32 mouse cellular contexts compared by ENCODE assay signal in the genomic region with DNA sequence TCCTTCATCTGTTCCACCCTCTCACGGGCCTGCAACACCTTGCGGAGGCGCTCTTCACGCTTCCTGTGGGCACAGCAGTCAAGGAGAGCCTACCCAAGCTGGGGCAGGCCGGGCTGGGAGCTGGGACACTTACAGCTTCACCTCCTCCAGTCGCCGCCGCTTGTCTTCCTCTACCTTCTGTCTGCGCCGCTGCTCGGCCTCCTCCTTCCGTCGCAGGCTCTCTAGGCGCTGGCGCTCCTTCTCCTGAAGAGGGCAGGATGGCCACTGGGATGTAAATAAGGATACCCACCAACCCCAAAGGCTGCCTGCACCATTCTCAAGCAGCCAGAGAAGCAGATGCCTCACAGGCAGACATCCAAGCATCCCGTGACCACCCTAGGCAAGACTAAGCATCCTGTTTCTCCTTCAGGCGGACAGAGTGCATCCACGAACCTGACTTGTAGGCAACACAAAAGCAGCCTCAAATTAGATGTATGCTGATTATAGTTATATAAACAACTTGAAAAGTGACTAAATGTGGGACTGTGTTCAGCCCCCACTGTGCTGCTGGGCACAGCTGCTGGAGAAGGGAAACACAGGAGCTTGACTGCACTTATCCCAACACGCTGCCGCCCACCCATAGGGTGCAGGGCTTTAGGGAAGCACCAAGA. TPM values are rescaled to one million over a fixed set of nuclear protein-coding genes. Genes with fewer than 3 reads are reported as not detected.
DNase-seq lines count a peak whose midpoint lies in the region; ATAC-seq lines count a peak whose summit lies in the region.
"Had no signal": no experiment of that assay in that cellular context is flagged by ENCODE, and none has a peak within 500 bp of the region (broad histone marks: within the 10 kb centered on the region; RNA-seq: fewer than 3 reads in every experiment).

No protein-coding gene starts in this region.

- no peak overlapping the region for H3K4me2 ChIP-seq in hindbrain, embryonic 14.5 days (replicated peaks)
- H3K4me2 ChIP-seq in kidney, embryonic 14.5 days (replicated peaks; ENCODE audit: low read depth, low read length) = no peak overlapping the region
- H3K4me2 ChIP-seq: heart, embryonic 12.5 days; hindbrain, embryonic 13.5 days; liver, embryonic 15.5 days; lung, embryonic 15.5 days; midbrain, embryonic 13.5 days had no signal

- H3K9me3 ChIP-seq in hindbrain, embryonic 10.5 days = no peaks in the 10 kb centered on the region; the same call in 1 of the 2 replicates
- H3K9me3 ChIP-seq in hindbrain, embryonic 14.5 days (ENCODE audit: control insufficient read depth, low read length) = no peaks in the 10 kb centered on the region
- H3K9me3 ChIP-seq in kidney, embryonic 14.5 days (ENCODE audit: control insufficient read depth, low read length) = no peaks in the 10 kb centered on the region
- H3K9me3 ChIP-seq: embryonic facial prominence, embryonic 10.5 days; heart, embryonic 12.5 days; hindbrain, embryonic 13.5 days; liver, embryonic 15.5 days; lung, embryonic 15.5 days; megakaryocyte, embryonic 14.5 days; midbrain, embryonic 13.5 days had no signal

- no peak for ATAC-seq in hindbrain, embryonic 14.5 days (ENCODE audit: low FRiP score)
- no peak for ATAC-seq in kidney, embryonic 14.5 days (ENCODE audit: low FRiP score, low TSS enrichment)
- ATAC-seq: CD4-positive, CD25-positive, alpha-beta regulatory T cell, adult 4 months; forebrain, embryonic 16.5 days; inflammation-experienced regulatory T-cells, adult 6 months; midbrain, embryonic 13.5 days had no signal

- WGBS in hindbrain, embryonic 10.5 days = 95% methylated on average over 20 of the region's 20 CpGs
- 94% methylated on average over 20 of the region's 20 CpGs for WGBS in hindbrain, embryonic 14.5 days
- 93% methylated on average over 20 of the region's 20 CpGs for WGBS in kidney, embryonic 14.5 days

- peaks cover 100% of the 10 kb centered on the region for H3K36me3 ChIP-seq in hindbrain, embryonic 10.5 days
- peaks cover 71% of the 10 kb centered on the region for H3K36me3 ChIP-seq in hindbrain, embryonic 14.5 days (replicated peaks; ENCODE audit: control insufficient read depth, insufficient read depth)
- H3K36me3 ChIP-seq in kidney, embryonic 14.5 days (ENCODE audit: control insufficient read depth, insufficient read depth, low read length) = peaks cover 93% of the 10 kb centered on the region

- H3K4me3 ChIP-seq in hindbrain, embryonic 10.5 days = no peak overlapping the region
- H3K4me3 ChIP-seq in hindbrain, embryonic 14.5 days (replicated peaks; ENCODE audit: low read length) = no peak overlapping the region
- H3K4me3 ChIP-seq in kidney, embryonic 14.5 days (ENCODE audit: low read length) = no peak overlapping the region
- H3K4me3 ChIP-seq: embryonic facial prominence, embryonic 10.5 days; heart, embryonic 12.5 days; hindbrain, embryonic 13.5 days; liver, embryonic 15.5 days; lung, embryonic 15.5 days; megakaryocyte, embryonic 14.5 days; midbrain, embryonic 13.5 days had no signal

- no peaks in the 10 kb centered on the region for H3K27me3 ChIP-seq in hindbrain, embryonic 10.5 days (ENCODE audit: insufficient read depth, poor library complexity, severe bottlenecking)
- no peaks in the 10 kb centered on the region for H3K27me3 ChIP-seq in hindbrain, embryonic 14.5 days (ENCODE audit: control insufficient read depth, insufficient read depth, low read length)
- H3K27me3 ChIP-seq in kidney, embryonic 14.5 days (ENCODE audit: control insufficient read depth, insufficient read depth, low read length) = no peaks in the 10 kb centered on the region
- H3K27me3 ChIP-seq: heart, embryonic 12.5 days; hindbrain, embryonic 13.5 days; liver, embryonic 15.5 days; lung, embryonic 15.5 days; megakaryocyte, embryonic 14.5 days; midbrain, embryonic 13.5 days had no signal

- no peak overlapping the region for H3K27ac ChIP-seq in hindbrain, embryonic 10.5 days
- no peak overlapping the region for H3K27ac ChIP-seq in hindbrain, embryonic 14.5 days
- no peak overlapping the region for H3K27ac ChIP-seq in kidney, embryonic 14.5 days (ENCODE audit: low read depth, low read length)
- H3K27ac ChIP-seq: embryonic facial prominence, embryonic 10.5 days; hindbrain, embryonic 13.5 days; kidney, postnatal 0 days; liver, embryonic 15.5 days; lung, embryonic 15.5 days; midbrain, embryonic 13.5 days had no signal

- H3K4me1 ChIP-seq in hindbrain, embryonic 10.5 days (replicated peaks) = no peaks in the 10 kb centered on the region
- H3K4me1 ChIP-seq in hindbrain, embryonic 14.5 days (replicated peaks; ENCODE audit: control insufficient read depth, insufficient read depth, low read length) = no peaks in the 10 kb centered on the region
- no peaks in the 10 kb centered on the region for H3K4me1 ChIP-seq in kidney, embryonic 14.5 days (ENCODE audit: control insufficient read depth, insufficient read depth, low read length)
- H3K4me1 ChIP-seq: embryonic facial prominence, embryonic 10.5 days; heart, embryonic 12.5 days; hindbrain, embryonic 13.5 days; liver, embryonic 15.5 days; lung, embryonic 15.5 days; midbrain, embryonic 13.5 days had no signal

- peak; percentile 1 for DNase-seq in hindbrain, embryonic 10.5 days (ENCODE audit: low spot score)
- no peak for DNase-seq in hindbrain, embryonic 14.5 days (ENCODE audit: low spot score)
- peak; percentile 56 to 61 for DNase-seq in right cerebral cortex, adult 2 months (ENCODE audit: low spot score in 2 of 2)
- no peak for DNase-seq in right cerebral cortex, postnatal 4 days
- peak; percentile 56 to 59 for DNase-seq in left cerebral cortex, adult 9 months (ENCODE audit: low spot score in 2 of 2)
- peak; percentile 64 for DNase-seq in telencephalon, adult 2 months (ENCODE audit: low read depth, low spot score)
- no peak for DNase-seq in cerebellum, postnatal 36 days
- DNase-seq: adrenal gland, postnatal 25 days; cerebellum, adult 9-10 months; heart, postnatal 10 days; kidney, adult 18-20 months; layer of hippocampus, postnatal 36 days; liver; lung, postnatal 36 days; retina, postnatal 1 day; thymus, postnatal 25 days had no signal

- H3K9ac ChIP-seq in hindbrain, embryonic 14.5 days = no peak overlapping the region
- H3K9ac ChIP-seq in kidney, embryonic 14.5 days (ENCODE audit: low read depth, low read length) = no peak overlapping the region
- H3K9ac ChIP-seq: heart, embryonic 12.5 days; hindbrain, embryonic 13.5 days; liver, embryonic 15.5 days; lung, embryonic 15.5 days; midbrain, embryonic 13.5 days had no signal

RNA-seq across cellular contexts. Expression of a gene that starts 21.0 kb away (rescaled TPM):
- 124 and 150 TPM in 2 replicates for polyA plus RNA-seq in hindbrain, embryonic 10.5 days (2016; fragmentation: Nextera tagmentation; extraction: Ambion mirVana)
- polyA plus RNA-seq in hindbrain, embryonic 14.5 days (2014; fragmentation: Nextera tagmentation; extraction: Ambion mirVana) = 18.9 and 22.6 TPM in 2 replicates
- 104 and 112 TPM in 2 replicates for polyA plus RNA-seq in kidney, embryonic 14.5 days (2014; fragmentation: Nextera tagmentation; extraction: Ambion mirVana)

RNA-seq across cellular contexts. Expression of a gene that starts 30.9 kb away (rescaled TPM):
- not detected in 2 replicates for polyA plus RNA-seq in hindbrain, embryonic 10.5 days (2016; fragmentation: Nextera tagmentation; extraction: Ambion mirVana)
- not detected in 2 replicates for polyA plus RNA-seq in hindbrain, embryonic 14.5 days (2014; fragmentation: Nextera tagmentation; extraction: Ambion mirVana)
- not detected in 2 replicates for polyA plus RNA-seq in kidney, embryonic 14.5 days (2014; fragmentation: Nextera tagmentation; extraction: Ambion mirVana)
- polyA plus RNA-seq: CD4-positive, CD25-positive, alpha-beta regulatory T cell, adult 4 months; embryonic facial prominence, embryonic 10.5 days; forebrain, embryonic 16.5 days; gonadal fat pad, adult 2 months; heart, embryonic 12.5 days; hindbrain, embryonic 13.5 days; inflammation-experienced regulatory T-cells, adult 6 months; kidney, postnatal 0 days; large intestine, adult 2 months; liver, embryonic 15.5 days; lung, embryonic 15.5 days; midbrain, embryonic 13.5 days; neural tube, embryonic 11.5 days; spleen, adult 2 months had no signal

Comparison
In these comparisons a context has a peak if more than half of its experiments do, and no peak if none do; other contexts are left out.
1. DNase-seq: peak in hindbrain, embryonic 10.5 days (single experiment), right cerebral cortex, adult 2 months (2 of 2), left cerebral cortex, adult 9 months (2 of 2) and telencephalon, adult 2 months (single experiment); none in hindbrain, embryonic 14.5 days (single experiment), right cerebral cortex, postnatal 4 days (single experiment) and cerebellum, postnatal 36 days (0 of 2).